Mouse (Mus musculus) E14TG2a.4 (cell line): Measurements from ENCODE around the gene Tlr2.

Experiments
- CTCF ChIP-seq: conservative IDR thresholded peaks from 2 replicates; pipeline ENCODE4 v1.5.1; 2014; ENCODE audit warnings: low read length
- NANOG ChIP-seq: IDR thresholded peaks from 2 replicates; pipeline ENCODE4 v1.6.1; 2014; ENCODE audit warnings: borderline replicate concordance, low read length, mixed read lengths
- POU5F1 ChIP-seq: IDR thresholded peaks from 2 replicates; pipeline ENCODE4 v1.6.1; 2014; ENCODE audit warnings: low read length, borderline replicate concordance

DNA sequence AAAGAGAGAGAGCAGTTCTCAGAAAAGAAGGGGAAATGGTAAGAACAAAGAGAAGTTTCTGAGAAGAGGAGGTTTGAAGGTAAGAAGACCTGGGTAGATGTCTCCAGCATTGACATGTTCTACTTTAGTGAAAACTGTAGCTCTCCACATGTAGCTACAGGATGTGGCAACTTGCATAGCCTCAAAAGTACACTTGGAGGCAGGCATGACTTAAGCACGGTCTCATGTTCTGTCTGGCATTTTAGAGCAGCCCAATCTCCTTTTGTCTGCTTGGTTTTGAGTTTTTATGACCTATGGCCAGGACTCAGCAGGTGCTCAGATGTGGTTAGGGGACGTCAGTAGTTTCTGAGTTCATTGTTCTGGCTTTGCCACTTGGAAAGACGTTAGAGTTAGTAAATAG is 50.1 kb downstream of the Tlr2 start:
- TF ChIP-seq CTCF: no peak
- TF ChIP-seq POU5F1: no peak
- no peak for TF ChIP-seq NANOG
